Comparison of ENCODE assay signal across 21 mouse cellular contexts in the genomic region with DNA sequence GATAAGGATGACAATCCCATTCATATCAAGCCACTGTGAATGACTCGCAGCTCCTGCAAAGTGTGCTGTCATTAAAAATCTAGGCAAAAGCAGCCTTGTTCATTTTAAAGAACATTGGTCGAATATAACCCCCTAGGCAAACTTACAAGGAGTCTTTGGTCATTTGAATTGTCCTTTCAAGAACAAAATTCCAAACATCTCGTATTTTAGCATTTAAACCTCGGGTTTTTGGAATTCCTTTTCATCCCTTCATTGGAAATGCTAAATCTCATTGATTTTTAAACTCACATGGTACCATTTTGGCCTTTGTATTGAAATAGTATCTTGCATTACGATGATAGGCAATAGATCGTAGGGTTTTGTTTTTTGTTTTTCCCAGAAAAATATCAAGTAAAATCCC. TPM values are rescaled to one million over a fixed set of nuclear protein-coding genes. Genes with fewer than 3 reads are reported as not detected.
DNase-seq lines count a peak whose midpoint lies in the region; ATAC-seq and TF ChIP-seq lines count a peak whose summit lies in the region.
"Had no signal": no experiment of that assay in that cellular context is flagged by ENCODE, and none has a peak within 500 bp of the region (broad histone marks: within the 10 kb centered on the region; RNA-seq: fewer than 3 reads in every experiment).

No protein-coding gene starts in this region.

- H3K27ac ChIP-seq in forebrain, postnatal 0 days (ENCODE audit: low read depth, low read length): no peak overlapping the region
- H3K27ac ChIP-seq in forebrain, embryonic 13.5 days: no peak overlapping the region
- no peak overlapping the region for H3K27ac ChIP-seq in limb, embryonic 11.5 days (replicated peaks; ENCODE audit: low read depth, low read length)
- H3K27ac ChIP-seq in limb, embryonic 10.5 days: no peak overlapping the region
- 0 out of 2 replicates have a peak overlapping the region, but pooled peaks have one; percentile 50 for H3K27ac ChIP-seq in neural tube, embryonic 13.5 days (replicated peaks)
- H3K27ac ChIP-seq: heart, embryonic 10.5 days; limb, embryonic 12.5 days; liver, embryonic 12.5 days; lung, embryonic 15.5 days; macrophage; midbrain, embryonic 12.5 days had no signal

- WGBS in forebrain, postnatal 0 days: 18% methylated on average over 6 of the region's 6 CpGs
- 18% methylated on average over 6 of the region's 6 CpGs for WGBS in forebrain, embryonic 13.5 days
- 16% methylated on average over 6 of the region's 6 CpGs for WGBS in limb, embryonic 11.5 days
- WGBS in limb, embryonic 10.5 days: 22% methylated on average over 6 of the region's 6 CpGs
- 17% methylated on average over 6 of the region's 6 CpGs for WGBS in neural tube, embryonic 13.5 days

- peak; percentile 68 for DNase-seq in forebrain, postnatal 0 days
- DNase-seq in limb, embryonic 11.5 days (ENCODE audit: low spot score): peak; percentile 35
- no peak for DNase-seq in limb, embryonic 10.5 days (ENCODE audit: low spot score)
- no peak for DNase-seq in kidney, adult 11 months
- DNase-seq: kidney, adult 9 months; kidney, postnatal 36 days; layer of hippocampus, adult 9-11 months; thymus, postnatal 36 days had no signal

- no peak overlapping the region for H3K9ac ChIP-seq in forebrain, postnatal 0 days
- H3K9ac ChIP-seq in forebrain, embryonic 13.5 days: no peak overlapping the region
- no peak overlapping the region for H3K9ac ChIP-seq in limb, embryonic 11.5 days (ENCODE audit: low read length)
- 0 out of 2 replicates have a peak overlapping the region, but pooled peaks have one; percentile 41 for H3K9ac ChIP-seq in neural tube, embryonic 13.5 days
- H3K9ac ChIP-seq: limb, embryonic 12.5 days; liver, embryonic 12.5 days; lung, embryonic 15.5 days; midbrain, embryonic 12.5 days had no signal

- no peaks in the 10 kb centered on the region for H3K4me1 ChIP-seq in forebrain, postnatal 0 days (ENCODE audit: insufficient read depth)
- peaks cover 33% of the 10 kb centered on the region for H3K4me1 ChIP-seq in forebrain, embryonic 13.5 days
- H3K4me1 ChIP-seq in limb, embryonic 11.5 days (ENCODE audit: control insufficient read depth, insufficient read depth, low read length): peaks cover 3% of the 10 kb centered on the region; the same call in 1 of the 2 replicates
- H3K4me1 ChIP-seq in limb, embryonic 10.5 days: peaks cover 38% of the 10 kb centered on the region
- H3K4me1 ChIP-seq in E14TG2a.4 (replicated peaks; ENCODE audit: low read depth, low read length): peaks cover 76% of the 10 kb centered on the region
- peaks cover 44% of the 10 kb centered on the region for H3K4me1 ChIP-seq in neural tube, embryonic 13.5 days (replicated peaks)

- no peak overlapping the region; the same call in 1 of the 2 replicates for H3K4me3 ChIP-seq in forebrain, postnatal 0 days (ENCODE audit: low read depth, low read length)
- no peak overlapping the region for H3K4me3 ChIP-seq in forebrain, embryonic 13.5 days
- H3K4me3 ChIP-seq in limb, embryonic 11.5 days (ENCODE audit: low read depth, low read length): no peak overlapping the region
- no peak overlapping the region for H3K4me3 ChIP-seq in limb, embryonic 10.5 days
- peak overlapping the region; percentile 50 for H3K4me3 ChIP-seq in E14TG2a.4 (replicated peaks; ENCODE audit: low read length)
- peak overlapping the region; percentile 28 for H3K4me3 ChIP-seq in neural tube, embryonic 13.5 days
- H3K4me3 ChIP-seq: heart, embryonic 10.5 days; limb, embryonic 12.5 days; liver, embryonic 12.5 days; lung, embryonic 15.5 days; midbrain, embryonic 12.5 days; myocyte had no signal

- TF ChIP-seq CTCF in forebrain, postnatal 0 days (IDR thresholded peaks at IDR 0.05; ENCODE audit: low read depth): no peak
- no peak for TF ChIP-seq CTCF in E14TG2a.4 (conservative IDR thresholded peaks at IDR 0.05; ENCODE audit: low read length)

- no peak overlapping the region for H3K4me2 ChIP-seq in forebrain, postnatal 0 days (ENCODE audit: low read depth)
- no peak overlapping the region for H3K4me2 ChIP-seq in forebrain, embryonic 13.5 days
- H3K4me2 ChIP-seq in limb, embryonic 11.5 days (ENCODE audit: low read depth, severe bottlenecking): no peak overlapping the region
- peak overlapping the region; percentile 44 for H3K4me2 ChIP-seq in neural tube, embryonic 13.5 days
- H3K4me2 ChIP-seq: limb, embryonic 12.5 days; liver, embryonic 12.5 days; lung, embryonic 15.5 days; midbrain, embryonic 12.5 days had no signal

- no peaks in the 10 kb centered on the region for H3K36me3 ChIP-seq in forebrain, postnatal 0 days (ENCODE audit: insufficient read depth)
- H3K36me3 ChIP-seq in forebrain, embryonic 13.5 days (ENCODE audit: poor library complexity, severe bottlenecking): no peaks in the 10 kb centered on the region
- H3K36me3 ChIP-seq in limb, embryonic 11.5 days (ENCODE audit: control insufficient read depth, insufficient read depth, low read length): no peaks in the 10 kb centered on the region
- no peaks in the 10 kb centered on the region for H3K36me3 ChIP-seq in limb, embryonic 10.5 days
- no peaks in the 10 kb centered on the region for H3K36me3 ChIP-seq in E14TG2a.4 (ENCODE audit: insufficient read depth, low read length)
- H3K36me3 ChIP-seq in neural tube, embryonic 13.5 days: no peaks in the 10 kb centered on the region
- H3K36me3 ChIP-seq: heart, embryonic 10.5 days; limb, embryonic 12.5 days; liver, embryonic 12.5 days; lung, embryonic 15.5 days; midbrain, embryonic 12.5 days had no signal

- no peaks in the 10 kb centered on the region for H3K9me3 ChIP-seq in forebrain, postnatal 0 days (ENCODE audit: low read length)
- H3K9me3 ChIP-seq in forebrain, embryonic 13.5 days (replicated peaks): no peaks in the 10 kb centered on the region
- H3K9me3 ChIP-seq in limb, embryonic 11.5 days (ENCODE audit: control insufficient read depth, low read length): no peaks in the 10 kb centered on the region
- no peaks in the 10 kb centered on the region for H3K9me3 ChIP-seq in limb, embryonic 10.5 days (replicated peaks)
- no peaks in the 10 kb centered on the region for H3K9me3 ChIP-seq in E14TG2a.4 (ENCODE audit: low read length)
- no peaks in the 10 kb centered on the region for H3K9me3 ChIP-seq in neural tube, embryonic 13.5 days
- H3K9me3 ChIP-seq: heart, embryonic 10.5 days; limb, embryonic 12.5 days; liver, embryonic 12.5 days; lung, embryonic 15.5 days; midbrain, embryonic 12.5 days had no signal

- H3K27me3 ChIP-seq in forebrain, postnatal 0 days (ENCODE audit: insufficient read depth, low read length): peaks cover 53% of the 10 kb centered on the region
- H3K27me3 ChIP-seq in forebrain, embryonic 13.5 days: peaks cover 96% of the 10 kb centered on the region
- H3K27me3 ChIP-seq in limb, embryonic 11.5 days (ENCODE audit: control insufficient read depth, insufficient read depth, low read length): peaks cover 77% of the 10 kb centered on the region
- H3K27me3 ChIP-seq in limb, embryonic 10.5 days (ENCODE audit: low read depth, poor library complexity, severe bottlenecking): peaks cover 100% of the 10 kb centered on the region
- H3K27me3 ChIP-seq in E14TG2a.4 (ENCODE audit: insufficient read depth, low read length): peaks cover 60% of the 10 kb centered on the region
- H3K27me3 ChIP-seq in neural tube, embryonic 13.5 days: peaks cover 97% of the 10 kb centered on the region

- no peak for ATAC-seq in forebrain, postnatal 0 days
- no peak for ATAC-seq in forebrain, embryonic 13.5 days
- no peak for ATAC-seq in limb, embryonic 11.5 days (ENCODE audit: insufficient number of reproducible peaks, low FRiP score, low TSS enrichment, low read depth)
- ATAC-seq in neural tube, embryonic 13.5 days (ENCODE audit: low read depth): no peak
- ATAC-seq: forebrain, embryonic 16.5 days; liver, embryonic 12.5 days had no signal

RNA-seq across cellular contexts. Expression of gene Foxd3, which starts 2.8 kb away (rescaled TPM):
- total RNA-seq in forebrain, postnatal 0 days (2014; rRNA removed): 0.81 and 1.2 TPM in 2 replicates
- polyA plus RNA-seq in forebrain, postnatal 0 days (2015; fragmentation: Nextera tagmentation; extraction: Ambion mirVana): 0.11 and 0.36 TPM in 2 replicates
- not detected in 2 replicates for polyA plus RNA-seq in forebrain, embryonic 13.5 days (2015; fragmentation: Nextera tagmentation; extraction: Ambion mirVana)
- polyA plus RNA-seq in limb, embryonic 11.5 days (2014; fragmentation: Nextera tagmentation; extraction: Ambion mirVana): 0.21 and 0.44 TPM in 2 replicates
- 0.06 and 0.08 TPM in 2 replicates for polyA plus RNA-seq in limb, embryonic 10.5 days (2016; fragmentation: Nextera tagmentation; extraction: Ambion mirVana)
- 3.7 and 3.8 TPM in 2 replicates for polyA plus RNA-seq in neural tube, embryonic 13.5 days (2015; fragmentation: Nextera tagmentation; extraction: Ambion mirVana)
- total RNA-seq: MEL had no signal
- polyA plus RNA-seq: heart, postnatal 0 days; macrophage; myocyte had no signal

RNA-seq across cellular contexts. Expression of gene Alg6, which starts 56.6 kb away (rescaled TPM):
- 13.0 and 18.2 TPM in 2 replicates for total RNA-seq in forebrain, postnatal 0 days (2014; rRNA removed)
- polyA plus RNA-seq in forebrain, postnatal 0 days (2015; fragmentation: Nextera tagmentation; extraction: Ambion mirVana): 6.3 and 9.8 TPM in 2 replicates
- 11.3 and 11.6 TPM in 2 replicates for polyA plus RNA-seq in forebrain, embryonic 13.5 days (2015; fragmentation: Nextera tagmentation; extraction: Ambion mirVana)
- polyA plus RNA-seq in limb, embryonic 11.5 days (2014; fragmentation: Nextera tagmentation; extraction: Ambion mirVana): 21.3 and 21.6 TPM in 2 replicates
- 18.5 and 19.0 TPM in 2 replicates for polyA plus RNA-seq in limb, embryonic 10.5 days (2016; fragmentation: Nextera tagmentation; extraction: Ambion mirVana)
- polyA plus RNA-seq in neural tube, embryonic 13.5 days (2015; fragmentation: Nextera tagmentation; extraction: Ambion mirVana): 9.2 and 10.6 TPM in 2 replicates

Comparison
In these comparisons a context has a peak if more than half of its experiments do, and no peak if none do; other contexts are left out.
1. DNase-seq: peak in forebrain, postnatal 0 days (single experiment) and limb, embryonic 11.5 days (single experiment); none in limb, embryonic 10.5 days (single experiment) and kidney, adult 11 months (single experiment).
2. H3K4me3 ChIP-seq: peak in E14TG2a.4 (single experiment) and neural tube, embryonic 13.5 days (single experiment); none in forebrain, postnatal 0 days (single experiment), forebrain, embryonic 13.5 days (single experiment), limb, embryonic 11.5 days (single experiment) and limb, embryonic 10.5 days (single experiment).